Mouse (Mus musculus): ENCODE results near the gene Eif2d. TPM values are rescaled to one million over a fixed set of nuclear protein-coding genes. Genes with fewer than 3 reads are reported as not detected.
"Not testable (repeated sequence)": the region's sequence is repeated elsewhere in the genome, so short reads cannot be mapped to it uniquely, and the experiment has no call there.

The Eif2d gene
- total and polyA plus RNA-seq, 2 experiments from 2014 or later = 29.2 to 43.2 TPM

GRCm38 (mm10) chr1:131137717-131138118 is 15.3 kb upstream of the Eif2d start:
- 1% methylated on average over 21 of the region's 36 CpGs for WGBS
- DNase-seq (ENCODE audit: low spot score) = no peak
- TF ChIP-seq CTCF (IDR thresholded peaks at IDR 0.05) = no peak

GRCm38 (mm10) chr1:131138191-131139016 is 14.6 kb upstream of the Eif2d start, which contains the start of gene Dyrk3:
Gene Dyrk3, minus strand, starts transcription at chr1:131138340.
- peak; percentile 98 for ATAC-seq (ENCODE audit: low FRiP score)
- WGBS = 3% methylated on average over 49 of the region's 49 CpGs

More at GRCm38 (mm10) chr1:131137717-131138118, 15.3 kb upstream of the Eif2d start:
- Histone ChIP-seq H3K4me1 (ENCODE audit: insufficient read depth, low read length) (peaks cover 8% of the 10 kb centered on the region; the same call in 1 of the 2 replicates), H3K9ac (replicated peaks; ENCODE audit: low read length, poor library complexity, severe bottlenecking) (peak overlapping the region; percentile 86), H3K36me3 (ENCODE audit: insufficient read depth, low read length) (no peaks in the 10 kb centered on the region), H3K9me3 (ENCODE audit: low read length) (no peaks in the 10 kb centered on the region), H3K27me3 (ENCODE audit: insufficient read depth, low read length) (no peaks in the 10 kb centered on the region), H3K4me2 (ENCODE audit: low read depth, low read length, poor library complexity, severe bottlenecking) (peak overlapping the region; percentile 79), H3K4me3 (ENCODE audit: low read depth, low read length) (peak overlapping the region; percentile 82), H3K27ac (ENCODE audit: low read depth, low read length) (peak overlapping the region; percentile 92)
- peak; percentile 87 for ATAC-seq (ENCODE audit: low FRiP score)

GRCm38 (mm10) chr1:131139102-131140095 is 13.6 kb upstream of the Eif2d start:
- peaks cover 4% of the 10 kb centered on the region; the same call in 1 of the 2 replicates for H3K4me1 ChIP-seq (ENCODE audit: insufficient read depth, low read length)
- 80% methylated on average over 11 of the region's 11 CpGs for WGBS
- peak overlapping the region; percentile 79 for H3K4me2 ChIP-seq (ENCODE audit: low read depth, low read length, poor library complexity, severe bottlenecking)
- peak overlapping the region; percentile 92; the same call in 1 of the 2 replicates for H3K27ac ChIP-seq (ENCODE audit: low read depth, low read length)
- H3K9ac ChIP-seq (replicated peaks; ENCODE audit: low read length, poor library complexity, severe bottlenecking) = no peak overlapping the region
- TF ChIP-seq CTCF (IDR thresholded peaks at IDR 0.05) = no peak
- H3K27me3 ChIP-seq (ENCODE audit: insufficient read depth, low read length) = no peaks in the 10 kb centered on the region
- H3K9me3 ChIP-seq (ENCODE audit: low read length) = no peaks in the 10 kb centered on the region
- ATAC-seq (ENCODE audit: low FRiP score) = no peak
- DNase-seq (ENCODE audit: low spot score) = no peak
- peak overlapping the region; percentile 82 for H3K4me3 ChIP-seq (ENCODE audit: low read depth, low read length)
- no peaks in the 10 kb centered on the region for H3K36me3 ChIP-seq (ENCODE audit: insufficient read depth, low read length)

More at GRCm38 (mm10) chr1:131138191-131139016, 14.6 kb upstream of the Eif2d start, which contains the start of gene Dyrk3:
- TF ChIP-seq CTCF (IDR thresholded peaks at IDR 0.05) = peak; percentile 76
- no peaks in the 10 kb centered on the region for H3K9me3 ChIP-seq (ENCODE audit: low read length)
- H3K9ac ChIP-seq (replicated peaks; ENCODE audit: low read length, poor library complexity, severe bottlenecking) = peak within 1 kb of the TSS; percentile 86
- peak within 1 kb of the TSS; percentile 82 for H3K4me3 ChIP-seq (ENCODE audit: low read depth, low read length)
- peak; percentile 95 for DNase-seq (ENCODE audit: low spot score)
- peak within 1 kb of the TSS; percentile 92 for H3K27ac ChIP-seq (ENCODE audit: low read depth, low read length)
- H3K4me1 ChIP-seq (ENCODE audit: insufficient read depth, low read length) = peaks cover 8% of the 10 kb centered on the region; the same call in 1 of the 2 replicates
- H3K36me3 ChIP-seq (ENCODE audit: insufficient read depth, low read length) = no peaks in the 10 kb centered on the region
- peak within 1 kb of the TSS; percentile 79 for H3K4me2 ChIP-seq (ENCODE audit: low read depth, low read length, poor library complexity, severe bottlenecking)
- H3K27me3 ChIP-seq (ENCODE audit: insufficient read depth, low read length) = no peaks in the 10 kb centered on the region

GRCm38 (mm10) chr1:131141449-131141848 is 11.5 kb upstream of the Eif2d start:
- Histone ChIP-seq H3K4me2 (ENCODE audit: low read depth, low read length, poor library complexity, severe bottlenecking) (no peak overlapping the region), H3K27me3 (ENCODE audit: insufficient read depth, low read length) (no peaks in the 10 kb centered on the region), H3K36me3 (ENCODE audit: insufficient read depth, low read length) (no peaks in the 10 kb centered on the region), H3K9ac (replicated peaks; ENCODE audit: low read length, poor library complexity, severe bottlenecking) (no peak overlapping the region), H3K27ac (ENCODE audit: low read depth, low read length) (no peak overlapping the region), H3K9me3 (ENCODE audit: low read length) (no peaks in the 10 kb centered on the region), H3K4me1 (ENCODE audit: insufficient read depth, low read length) (no peaks in the 10 kb centered on the region), H3K4me3 (ENCODE audit: low read depth, low read length) (no peak overlapping the region)
- no peak for TF ChIP-seq CTCF (IDR thresholded peaks at IDR 0.05)
- 67% methylated on average over 2 of the region's 2 CpGs for WGBS
- no peak for DNase-seq (ENCODE audit: low spot score)
- no peak for ATAC-seq (ENCODE audit: low FRiP score)

GRCm38 (mm10) chr1:131142472-131142871 is 10.5 kb upstream of the Eif2d start:
- no peak overlapping the region for H3K9ac ChIP-seq (replicated peaks; ENCODE audit: low read length, poor library complexity, severe bottlenecking)
- no peak for TF ChIP-seq CTCF (IDR thresholded peaks at IDR 0.05)
- no peak overlapping the region for H3K4me3 ChIP-seq (ENCODE audit: low read depth, low read length)
- H3K4me2 ChIP-seq (ENCODE audit: low read depth, low read length, poor library complexity, severe bottlenecking) = no peak overlapping the region
- no peak overlapping the region for H3K27ac ChIP-seq (ENCODE audit: low read depth, low read length)
- no peaks in the 10 kb centered on the region for H3K4me1 ChIP-seq (ENCODE audit: insufficient read depth, low read length)
- WGBS = 79% methylated on average over 1 of the region's 1 CpGs
- H3K9me3 ChIP-seq (ENCODE audit: low read length) = no peaks in the 10 kb centered on the region
- H3K27me3 ChIP-seq (ENCODE audit: insufficient read depth, low read length) = no peaks in the 10 kb centered on the region
- ATAC-seq (ENCODE audit: low FRiP score) (no peak), DNase-seq (ENCODE audit: low spot score) (no peak)
- no peaks in the 10 kb centered on the region for H3K36me3 ChIP-seq (ENCODE audit: insufficient read depth, low read length)

- H3K4me2 ChIP-seq (ENCODE audit: low read depth, low read length, poor library complexity, severe bottlenecking); DNase-seq (ENCODE audit: low spot score); H3K4me3 ChIP-seq (ENCODE audit: low read depth, low read length); H3K9me3 ChIP-seq (ENCODE audit: low read length); H3K4me1 ChIP-seq (ENCODE audit: insufficient read depth, low read length); H3K36me3 ChIP-seq (ENCODE audit: insufficient read depth, low read length); H3K27ac ChIP-seq (ENCODE audit: low read depth, low read length); H3K27me3 ChIP-seq (ENCODE audit: insufficient read depth, low read length); H3K9ac ChIP-seq (replicated peaks; ENCODE audit: low read length, poor library complexity, severe bottlenecking); ATAC-seq (ENCODE audit: low FRiP score): not testable (repeated sequence)
- WGBS = 93% methylated on average over 3 of the region's 3 CpGs
These were observed 7.8 kb upstream of the Eif2d start for GRCm38 (mm10) chr1:131145222-131145621.
